Mouse (Mus musculus) cortical plate, adult 2 months (tissue): Measurements from ENCODE around the gene Klhl26.

ENCODE experiments used
- CTCF ChIP-seq: fragments of 200-500 bp; IDR thresholded peaks from 2 replicates; pipeline ENCODE4 v1.5.1; 2011; ENCODE audit warnings: mild to moderate bottlenecking, control low read depth, low read length; ENCODE audit not compliant: insufficient read depth; ENCODE audit errors: extremely low read depth
- POLR2A ChIP-seq: fragments of 200-500 bp; IDR thresholded peaks from 2 replicates; pipeline ENCODE4 v1.6.1; 2011; ENCODE audit warnings: mild to moderate bottlenecking, low read length, control low read depth; ENCODE audit not compliant: insufficient read depth; ENCODE audit errors: extremely low read depth

DNA sequence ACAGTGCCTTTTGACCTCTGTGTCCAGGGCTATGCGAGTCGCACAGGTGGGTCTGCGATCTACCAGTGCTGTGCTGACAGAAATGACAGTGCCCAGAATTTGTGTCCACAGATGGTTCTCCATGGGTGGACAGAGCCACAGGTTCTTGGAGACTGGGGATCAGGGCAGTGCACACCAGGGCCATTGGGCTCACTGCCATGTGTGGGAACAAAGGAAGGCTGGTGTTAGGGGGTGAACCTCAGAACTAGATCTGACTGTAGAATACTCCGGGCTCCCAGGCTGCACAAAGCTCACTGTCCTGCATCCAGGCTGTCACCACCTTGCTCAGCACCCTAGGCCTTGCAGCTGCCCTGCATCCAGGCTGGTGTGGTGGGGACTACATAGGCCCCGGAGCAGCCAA, 66.5 kb downstream of the Klhl26 start:
- TF ChIP-seq POLR2A (no peak), CTCF (no peak)
